Mouse (Mus musculus) CD8-positive naive resting alpha-beta T cell, adult 57 days (primary cell): ENCODE measurements around the gene Siglecf. TPM values are rescaled to one million over a fixed set of nuclear protein-coding genes. Genes with fewer than 3 reads are reported as not detected.

Experiments
- total RNA-seq: library from RNA; stranded (reverse); gene quantifications from one replicate; pipeline ENCODE4 v1.2.4, GENCODE M21; 2023

Siglecf gene
- 0.31 TPM for total RNA-seq

GRCm38 (mm10) chr7:43351154-43351553 lies at the start of gene Siglecf:
Gene Siglecf (plus strand): TSS chr7:43351341.

GRCm38 (mm10) chr7:43313013-43313428 lies 38.1 kb upstream of the Siglecf start, which contains the start of gene Zfp715:
Gene Zfp715 (minus strand): TSS chr7:43313294.

GRCm38 (mm10) chr7:43408131-43408553 lies 57.0 kb downstream of the Siglecf start, which contains the start of gene Siglecg:
Gene Siglecg (plus strand): TSS chr7:43408204.

Other genes with a start within 250 kb of the Siglecf start
- not detected for gene Zfp936, start 237.1 kb upstream of the Siglecf start, total RNA-seq
- 27.4 TPM for gene Zfp715, start 38.0 kb upstream of the Siglecf start, total RNA-seq
- gene Siglecg, start 56.9 kb downstream of the Siglecf start, total RNA-seq = 22.1 TPM
- gene Lim2, start 76.3 kb downstream of the Siglecf start, total RNA-seq = not detected
- gene Nkg7, start 85.7 kb downstream of the Siglecf start, total RNA-seq = 209 TPM
- gene Cldnd2, start 89.4 kb downstream of the Siglecf start, total RNA-seq = 2.4 TPM
- 27.5 TPM for gene Etfb, start 92.7 kb downstream of the Siglecf start, total RNA-seq
- gene Gm45233, start 92.8 kb downstream of the Siglecf start, total RNA-seq = not detected
- 0.89 TPM for gene Vsig10l, start 111.8 kb downstream of the Siglecf start, total RNA-seq
- gene Iglon5, start 138.7 kb downstream of the Siglecf start, total RNA-seq = not detected
- not detected for gene 4931406B18Rik, start 154.6 kb downstream of the Siglecf start, total RNA-seq
- 1.0 TPM for gene Cd33, start 193.1 kb downstream of the Siglecf start, total RNA-seq
- gene Zfp658, start 210.9 kb downstream of the Siglecf start, total RNA-seq = 9.1 TPM
- 19.5 TPM for gene Zfp719, start 228.3 kb downstream of the Siglecf start, total RNA-seq